Mouse (Mus musculus) heart, adult 2 months (tissue): ENCODE measurements around the gene Sympk.
A peak's percentile ranks its signal among the peaks of the same experiment; 100 is the strongest.

ENCODE experiments used
- CTCF ChIP-seq: fragments of 200-600 bp; IDR thresholded peaks from 2 replicates; pipeline ENCODE4 v1.8.1; 2022; ENCODE audit warnings: antibody characterized with exemption, mild to moderate bottlenecking, moderate library complexity
- EP300 ChIP-seq: fragments of 200-500 bp; IDR thresholded peaks from 2 replicates; pipeline ENCODE4 v1.6.1; 2011; ENCODE audit warnings: low read depth, low read length, control low read depth; ENCODE audit not compliant: insufficient read depth
- POLR2A ChIP-seq: fragments of 200-500 bp; IDR thresholded peaks from 2 replicates; pipeline ENCODE4 v1.6.1; 2011; ENCODE audit warnings: mild to moderate bottlenecking, low read depth, low read length, control low read depth; ENCODE audit not compliant: insufficient read depth

DNA sequence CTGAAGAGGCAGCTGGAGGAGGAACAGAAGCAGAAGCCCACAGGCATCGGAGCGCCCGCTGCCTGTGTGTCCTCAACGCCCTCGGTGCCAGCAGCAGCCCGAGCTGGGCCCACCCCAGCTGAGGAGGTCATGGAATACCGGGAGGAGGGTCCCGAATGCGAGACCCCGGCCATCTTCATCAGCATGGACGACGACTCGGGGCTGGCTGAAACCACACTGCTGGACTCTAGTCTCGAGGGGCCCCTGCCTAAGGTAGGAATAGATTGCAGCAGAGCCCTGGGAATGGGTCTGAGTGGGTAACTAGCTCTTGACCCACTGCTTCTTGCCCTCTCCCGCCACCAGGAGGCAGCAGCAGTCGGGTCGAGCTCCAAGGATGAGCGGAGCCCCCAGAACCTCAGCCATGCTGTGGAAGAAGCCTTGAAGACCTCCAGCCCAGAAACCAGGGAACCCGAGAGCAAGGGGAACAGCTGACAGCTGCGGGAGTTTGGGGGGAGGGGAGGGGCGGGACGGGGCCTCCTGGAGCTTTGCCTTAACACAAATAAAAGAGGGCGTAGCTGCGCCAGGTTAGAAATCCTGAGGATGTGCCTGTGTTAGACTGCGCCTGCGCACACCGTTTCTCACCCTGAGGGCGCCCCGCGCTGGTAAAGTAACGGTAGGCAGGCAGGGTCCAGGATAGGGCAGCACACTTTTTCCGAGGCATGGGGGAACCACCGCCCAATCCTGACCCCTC lies 30.0 kb downstream of the Sympk start, which contains the start of gene Rsph6a:
- no peak for TF ChIP-seq EP300
- no peak for TF ChIP-seq POLR2A
- peak; percentile 57 for TF ChIP-seq CTCF
